Mouse (Mus musculus) lung, embryonic 15.5 days (tissue): ENCODE results near the gene Asb5. TPM values are rescaled to one million over a fixed set of nuclear protein-coding genes. Genes with fewer than 3 reads are reported as not detected.
"Not testable (repeated sequence)": the region's sequence is repeated elsewhere in the genome, so short reads cannot be mapped to it uniquely, and the experiment has no call there.

Experiments used
- ATAC-seq: fragments of 200-750 bp; cut with Nextera tagmentation; 2 replicates; pipeline ENCODE4 v1.8.0; 2017; ENCODE audit warnings: moderate number of reproducible peaks, borderline replicate concordance; ENCODE audit not compliant: low FRiP score, low TSS enrichment; ENCODE audit errors: extremely low read depth
- H3K27ac ChIP-seq: fragments of 300-500 bp; sonication (generic); 2 replicates; pipeline ENCODE4 v1.5.1; 2015; ENCODE audit warnings: moderate library complexity, mild to moderate bottlenecking, inconsistent platforms
- H3K27me3 ChIP-seq: fragments of 300-500 bp; sonication (generic); 2 replicates; pipeline ENCODE4 v1.6.1; 2015; ENCODE audit warnings: inconsistent platforms
- H3K36me3 ChIP-seq: fragments of 300-500 bp; sonication (generic); 2 replicates; pipeline ENCODE4 v1.6.1; 2015; ENCODE audit warnings: inconsistent platforms
- H3K4me1 ChIP-seq: fragments of 300-500 bp; sonication (generic); 2 replicates; pipeline ENCODE4 v1.6.1; 2015; ENCODE audit warnings: inconsistent platforms
- H3K4me2 ChIP-seq: fragments of 300-500 bp; sonication (generic); 2 replicates; pipeline ENCODE4 v1.6.1; 2015; ENCODE audit warnings: inconsistent platforms, mild to moderate bottlenecking, moderate library complexity
- H3K4me3 ChIP-seq: fragments of 300-500 bp; sonication (generic); 2 replicates; pipeline ENCODE4 v1.5.1; 2015; ENCODE audit warnings: mild to moderate bottlenecking, inconsistent platforms
- H3K9ac ChIP-seq: fragments of 300-500 bp; sonication (generic); 2 replicates; pipeline ENCODE4 v1.6.1; 2015; ENCODE audit warnings: inconsistent platforms
- H3K9me3 ChIP-seq: fragments of 300-500 bp; sonication (generic); 2 replicates; pipeline ENCODE4 v1.6.1; 2016; ENCODE audit warnings: inconsistent platforms
- WGBS: fragments of 180-500 bp; shearing (Covaris S2); methylation state at CpG from one replicate; pipeline ENCODE4 v1.1.7; 2015; 5-methylcytosine and 5-hydroxymethylcytosine counted together
- polyA plus RNA-seq: library from polyadenylated mRNA; unstranded; fragments of >200 nt; fragmentation: Nextera tagmentation; extraction: Ambion mirVana; gene quantifications from 2 replicates; pipeline ENCODE4 v1.2.1, GENCODE M21; 2015

The Asb5 gene
- polyA plus RNA-seq, 1 experiment from 2014 or later, result 4.0 TPM

- Histone ChIP-seq H3K27me3 (no peaks in the 10 kb centered on the region), H3K4me3 (no peak overlapping the region), H3K36me3 (no peaks in the 10 kb centered on the region), H3K27ac (no peak overlapping the region), H3K4me1 (0 out of 2 replicates have a peak, but pooled peaks cover 4% of the 10 kb centered on the region), H3K9me3 (no peaks in the 10 kb centered on the region), H3K9ac (no peak overlapping the region), H3K4me2 (peak overlapping the region; percentile 52)
- ATAC-seq, result 0 out of 2 replicates have a peak, but pooled peaks have one; percentile 9
- WGBS, result 7% methylated on average over 8 of the region's 11 CpGs
These were observed 20.6 kb upstream of the Asb5 start for GRCm38 (mm10) chr8:54508814-54509213.

DNA sequence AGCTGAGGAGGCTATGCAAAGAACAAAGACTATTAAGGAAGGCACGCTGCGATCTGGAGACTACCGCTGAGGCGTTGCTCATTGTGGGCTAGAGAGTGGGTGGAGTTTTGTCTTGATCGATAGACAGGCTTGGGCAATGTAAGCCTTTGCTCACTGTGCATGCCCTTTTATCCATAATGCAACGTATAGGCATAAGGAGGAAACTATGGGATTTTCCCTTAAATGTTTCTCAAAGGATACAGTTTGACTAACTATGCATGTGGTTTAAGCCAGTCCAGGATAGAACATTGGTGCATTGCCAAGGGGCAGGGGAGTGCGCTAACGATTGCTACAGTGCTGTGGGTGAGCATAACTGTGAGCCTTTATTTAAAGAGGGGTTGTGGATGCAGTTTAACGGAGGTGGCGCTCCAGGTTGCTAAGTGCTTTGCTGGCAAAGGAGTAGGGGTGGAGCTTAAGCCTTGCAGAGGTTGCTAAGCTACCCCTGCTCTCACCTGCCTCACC, 20.1 kb upstream of the Asb5 start:
- H3K36me3 ChIP-seq, result no peaks in the 10 kb centered on the region
- H3K9me3 ChIP-seq, result no peaks in the 10 kb centered on the region
- H3K9ac ChIP-seq, result no peak overlapping the region
- H3K27ac ChIP-seq, result no peak overlapping the region
- H3K27me3 ChIP-seq, result no peaks in the 10 kb centered on the region
- WGBS, result 2% methylated on average over 10 of the region's 10 CpGs
- peak overlapping the region; percentile 20; the same call in 1 of the 2 replicates for H3K4me3 ChIP-seq
- H3K4me2 ChIP-seq, result peak overlapping the region; percentile 52
- peak; percentile 68; the same call in 1 of the 2 replicates for ATAC-seq
- H3K4me1 ChIP-seq, result 0 out of 2 replicates have a peak, but pooled peaks cover 4% of the 10 kb centered on the region

DNA sequence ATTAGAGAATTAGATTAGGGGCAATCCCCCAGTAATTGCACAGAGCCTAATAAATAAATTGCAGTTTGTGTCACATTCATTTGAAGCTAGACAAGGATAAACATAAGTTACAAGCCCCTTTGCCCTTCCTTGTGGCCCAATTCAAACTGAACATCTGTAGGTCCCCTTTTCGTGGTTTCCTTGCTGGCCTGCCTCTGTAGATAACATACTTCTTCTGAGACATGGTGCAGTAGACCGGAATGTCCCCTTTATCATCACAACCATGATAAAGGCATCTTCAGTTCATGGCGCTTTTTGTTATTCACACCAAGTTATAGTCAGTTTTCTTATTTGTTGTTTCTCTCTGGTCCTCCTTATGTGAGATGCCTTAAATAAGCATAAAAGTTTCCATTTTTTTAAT, 17.6 kb upstream of the Asb5 start:
- WGBS, result 67% methylated on average over 3 of the region's 3 CpGs
- Histone ChIP-seq H3K9me3 (no peaks in the 10 kb centered on the region), H3K4me3 (no peak overlapping the region), H3K36me3 (no peaks in the 10 kb centered on the region), H3K4me1 (0 out of 2 replicates have a peak, but pooled peaks cover 4% of the 10 kb centered on the region), H3K27me3 (no peaks in the 10 kb centered on the region), H3K9ac (no peak overlapping the region), H3K27ac (no peak overlapping the region), H3K4me2 (no peak overlapping the region)
- ATAC-seq, result no peak

DNA sequence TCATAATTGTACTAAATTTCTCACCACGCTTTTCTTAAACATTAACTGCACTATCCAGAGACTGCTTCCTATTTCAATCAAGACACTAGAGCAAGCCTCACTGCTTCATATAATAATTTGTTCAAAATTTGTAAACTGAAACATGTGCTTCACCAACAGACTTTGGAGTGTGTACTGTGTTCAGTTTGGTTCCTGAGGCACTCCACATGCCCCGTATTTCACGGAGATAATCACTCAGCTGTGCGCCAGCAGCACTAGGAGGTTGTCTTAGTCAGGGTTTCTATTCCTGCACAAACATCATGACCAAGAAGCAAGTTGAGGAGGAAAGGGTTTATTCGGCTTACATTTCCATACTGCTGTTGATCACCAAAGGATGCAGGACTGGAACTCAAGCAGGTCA, 17.2 kb upstream of the Asb5 start:
- not testable (repeated sequence) for H3K27me3 ChIP-seq, H3K4me2 ChIP-seq, H3K4me1 ChIP-seq, H3K4me3 ChIP-seq, H3K9me3 ChIP-seq, ATAC-seq, H3K9ac ChIP-seq, H3K36me3 ChIP-seq, H3K27ac ChIP-seq
- WGBS, result 82% methylated on average over 5 of the region's 5 CpGs

DNA sequence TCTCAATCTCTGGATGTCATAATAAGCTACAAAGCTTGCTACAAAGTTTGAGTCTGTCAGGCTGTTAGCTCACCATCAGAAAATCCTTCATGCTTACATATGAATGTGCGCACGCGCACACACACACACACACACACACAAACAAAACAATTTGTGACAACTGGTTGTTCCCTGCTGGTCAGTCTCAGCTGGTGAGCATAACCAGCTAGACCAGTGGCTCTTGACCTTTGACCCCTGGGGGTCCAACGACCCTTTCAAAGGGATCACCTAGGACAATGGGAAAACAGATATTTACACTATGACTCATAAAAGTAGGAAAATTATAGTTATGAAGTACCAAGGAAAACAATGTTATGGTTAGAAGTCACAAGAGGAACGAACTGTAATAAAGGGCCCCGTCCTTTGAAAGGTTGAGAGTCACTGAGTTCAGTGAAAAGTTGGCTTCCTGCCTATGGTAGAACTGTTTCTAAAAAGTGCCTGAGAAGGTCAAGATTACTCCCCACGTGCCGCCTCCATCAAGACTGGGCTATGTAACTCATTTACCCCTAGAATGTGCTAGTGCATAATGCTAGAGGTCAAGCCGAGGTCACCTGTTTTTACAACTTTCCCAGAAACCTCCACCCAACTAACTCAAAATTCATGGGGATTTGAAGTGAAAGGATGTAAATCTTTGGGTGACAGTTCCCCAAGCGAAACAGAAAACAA, 10.5 kb upstream of the Asb5 start:
- H3K27me3 ChIP-seq, result no peaks in the 10 kb centered on the region

GRCm38 (mm10) chr8:54520516-54520915, 8.9 kb upstream of the Asb5 start:
- H3K4me3 ChIP-seq, result no peak overlapping the region
- WGBS, result 73% methylated on average over 4 of the region's 4 CpGs
- H3K4me1 ChIP-seq, result no peaks in the 10 kb centered on the region
- H3K9ac ChIP-seq, result no peak overlapping the region
- no peaks in the 10 kb centered on the region for H3K27me3 ChIP-seq
- no peaks in the 10 kb centered on the region for H3K9me3 ChIP-seq
- H3K27ac ChIP-seq, result no peak overlapping the region
- H3K36me3 ChIP-seq, result peaks cover 28% of the 10 kb centered on the region
- ATAC-seq, result no peak
- H3K4me2 ChIP-seq, result no peak overlapping the region

More for the DNA sequence above, 10.5 kb upstream of the Asb5 start:
- H3K4me1 ChIP-seq, result no peaks in the 10 kb centered on the region
- no peak overlapping the region for H3K4me2 ChIP-seq
- H3K9ac ChIP-seq, result no peak overlapping the region
- whole genome bisulfite sequencing, result 69% methylated on average over 10 of the region's 10 CpGs
- H3K27ac ChIP-seq, result no peak overlapping the region
- no peaks in the 10 kb centered on the region for H3K9me3 ChIP-seq
- peaks cover 25% of the 10 kb centered on the region for H3K36me3 ChIP-seq
- H3K4me3 ChIP-seq, result no peak overlapping the region
- ATAC-seq, result no peak

DNA sequence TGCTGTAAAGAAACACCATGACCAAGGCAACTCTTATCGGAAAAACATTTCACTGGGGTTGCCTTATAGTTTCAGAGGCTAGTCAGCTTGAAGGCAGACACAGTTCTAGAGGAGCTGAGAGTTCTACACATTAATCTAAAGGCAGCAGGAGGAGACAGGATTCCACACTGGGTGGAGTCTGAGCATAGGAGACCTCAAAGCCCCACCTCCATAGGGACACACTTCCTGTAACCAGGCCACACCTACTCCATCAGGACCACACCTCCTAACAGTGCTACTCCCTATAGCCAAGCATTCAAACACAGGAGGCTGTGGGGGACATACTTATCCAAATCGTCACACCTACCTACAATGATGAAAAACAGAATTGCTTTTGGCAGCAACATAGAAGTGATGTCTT, 3.8 kb upstream of the Asb5 start:
- whole genome bisulfite sequencing, result 92% methylated on average over 2 of the region's 2 CpGs
- H3K36me3 ChIP-seq, result peaks cover 33% of the 10 kb centered on the region
- H3K9ac ChIP-seq, result no peak overlapping the region
- no peaks in the 10 kb centered on the region for H3K9me3 ChIP-seq
- H3K27me3 ChIP-seq, result no peaks in the 10 kb centered on the region
- no peak overlapping the region for H3K27ac ChIP-seq
- peaks cover 12% of the 10 kb centered on the region for H3K4me1 ChIP-seq
- no peak overlapping the region for H3K4me2 ChIP-seq
- no peak overlapping the region for H3K4me3 ChIP-seq
- ATAC-seq, result no peak

DNA sequence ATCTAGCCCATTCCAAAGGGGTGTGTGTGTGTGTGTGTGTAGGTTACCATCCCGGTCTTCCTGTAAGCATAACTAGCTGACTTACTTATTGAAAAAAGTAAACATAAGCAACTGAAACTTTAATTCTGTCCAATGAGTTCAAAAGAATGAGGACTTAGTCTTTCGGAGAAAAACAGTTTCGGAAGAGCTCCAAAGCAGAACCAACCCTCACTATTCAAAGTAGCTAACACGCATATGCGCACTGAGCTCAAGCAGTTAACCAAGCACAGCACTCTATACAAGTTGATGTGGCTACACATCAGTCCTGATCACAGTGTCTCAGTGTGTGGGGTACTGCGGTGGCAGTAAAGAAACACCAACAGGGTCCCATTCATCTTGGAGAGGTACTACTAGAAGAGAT, 2.7 kb upstream of the Asb5 start:
- Histone ChIP-seq H3K27me3 (no peaks in the 10 kb centered on the region), H3K9ac (no peak overlapping the region), H3K36me3 (peaks cover 26% of the 10 kb centered on the region), H3K4me2 (no peak overlapping the region), H3K9me3 (no peaks in the 10 kb centered on the region), H3K27ac (no peak overlapping the region), H3K4me1 (peaks cover 12% of the 10 kb centered on the region), H3K4me3 (no peak overlapping the region)
- ATAC-seq, result no peak
- WGBS, result 93% methylated on average over 6 of the region's 6 CpGs

GRCm38 (mm10) chr8:54528571-54528970, 809 bp upstream of the Asb5 start:
- H3K4me2 ChIP-seq, result peak overlapping the region; percentile 65
- WGBS, result 28% methylated on average over 7 of the region's 7 CpGs
- peak overlapping the region; percentile 97 for H3K4me3 ChIP-seq
- H3K4me1 ChIP-seq, result peaks cover 12% of the 10 kb centered on the region
- H3K27me3 ChIP-seq, result no peaks in the 10 kb centered on the region
- H3K36me3 ChIP-seq, result peaks cover 12% of the 10 kb centered on the region; the same call in 1 of the 2 replicates
- H3K27ac ChIP-seq, result no peak overlapping the region
- no peaks in the 10 kb centered on the region for H3K9me3 ChIP-seq
- peak overlapping the region; percentile 89; the same call in 1 of the 2 replicates for H3K9ac ChIP-seq
- no peak for ATAC-seq

- 86% methylated on average over 5 of the region's 5 CpGs for WGBS
- H3K9ac ChIP-seq, result no peak overlapping the region
- no peaks in the 10 kb centered on the region for H3K36me3 ChIP-seq
- no peaks in the 10 kb centered on the region for H3K27me3 ChIP-seq
- H3K4me2 ChIP-seq, result no peak overlapping the region
- H3K4me1 ChIP-seq, result no peaks in the 10 kb centered on the region; the same call in 1 of the 2 replicates
- H3K27ac ChIP-seq, result no peak overlapping the region
- no peak overlapping the region for H3K4me3 ChIP-seq
- H3K9me3 ChIP-seq, result no peaks in the 10 kb centered on the region
- no peak for ATAC-seq
These were observed 5.8 kb downstream of the Asb5 start for GRCm38 (mm10) chr8:54535172-54535571.

- H3K9ac ChIP-seq, result no peak overlapping the region
- 93% methylated on average over 3 of the region's 3 CpGs for WGBS
- H3K4me2 ChIP-seq, result no peak overlapping the region
- ATAC-seq, result no peak
- no peak overlapping the region for H3K27ac ChIP-seq
- H3K27me3 ChIP-seq, result no peaks in the 10 kb centered on the region
- H3K4me3 ChIP-seq, result no peak overlapping the region
- H3K4me1 ChIP-seq, result no peaks in the 10 kb centered on the region
- no peaks in the 10 kb centered on the region for H3K9me3 ChIP-seq
- no peaks in the 10 kb centered on the region for H3K36me3 ChIP-seq
These were observed 7.9 kb downstream of the Asb5 start for GRCm38 (mm10) chr8:54537285-54537684.

GRCm38 (mm10) chr8:54541331-54541730, 12.0 kb downstream of the Asb5 start:
- Histone ChIP-seq H3K9me3 (no peaks in the 10 kb centered on the region), H3K4me2 (no peak overlapping the region), H3K4me3 (no peak overlapping the region), H3K27me3 (no peaks in the 10 kb centered on the region), H3K27ac (no peak overlapping the region), H3K9ac (no peak overlapping the region), H3K36me3 (no peaks in the 10 kb centered on the region), H3K4me1 (no peaks in the 10 kb centered on the region)
- ATAC-seq, result no peak
- 50% methylated on average over 1 of the region's 1 CpGs for WGBS
